Mouse (Mus musculus): ENCODE measurements around the gene 6430548M08Rik. TPM values are rescaled to one million over a fixed set of nuclear protein-coding genes. Genes with fewer than 3 reads are reported as not detected.

The 6430548M08Rik gene
- polyA plus RNA-seq, 1 experiment from 2014 or later = 23.3 TPM

- Histone ChIP-seq H3K27me3 (peaks cover 31% of the 10 kb centered on the region), H3K27ac (no peak overlapping the region), H3K9ac (replicated peaks) (no peak overlapping the region), H3K36me3 (no peaks in the 10 kb centered on the region), H3K4me2 (replicated peaks) (no peak overlapping the region), H3K4me3 (replicated peaks) (no peak overlapping the region), H3K4me1 (replicated peaks) (peaks cover 33% of the 10 kb centered on the region), H3K9me3 (no peaks in the 10 kb centered on the region)
- no peak for ATAC-seq
- WGBS = 93% methylated on average over 1 of the region's 1 CpGs
Measured at GRCm38 (mm10) chr8:120173195-120173594, 59.2 kb downstream of the 6430548M08Rik start.

GRCm38 (mm10) chr8:120174606-120175005 lies 60.7 kb downstream of the 6430548M08Rik start:
- WGBS = 53% methylated on average over 18 of the region's 18 CpGs
- Histone ChIP-seq H3K27me3 (peaks cover 34% of the 10 kb centered on the region), H3K9me3 (no peaks in the 10 kb centered on the region), H3K4me3 (replicated peaks) (no peak overlapping the region), H3K9ac (replicated peaks) (no peak overlapping the region), H3K27ac (no peak overlapping the region), H3K4me2 (replicated peaks) (no peak overlapping the region), H3K4me1 (replicated peaks) (peaks cover 39% of the 10 kb centered on the region), H3K36me3 (no peaks in the 10 kb centered on the region)
- ATAC-seq = no peak

- no peaks in the 10 kb centered on the region for H3K36me3 ChIP-seq
- H3K4me2 ChIP-seq (replicated peaks) = peak overlapping the region; percentile 55
- 6% methylated on average over 4 of the region's 4 CpGs for WGBS
- peak; percentile 24 for ATAC-seq
- H3K27me3 ChIP-seq = peaks cover 30% of the 10 kb centered on the region
- H3K27ac ChIP-seq = peak overlapping the region; percentile 93
- no peak overlapping the region for H3K4me3 ChIP-seq (replicated peaks)
- no peaks in the 10 kb centered on the region for H3K9me3 ChIP-seq
- H3K9ac ChIP-seq (replicated peaks) = peak overlapping the region; percentile 44; the same call in 1 of the 2 replicates
- H3K4me1 ChIP-seq (replicated peaks) = peaks cover 46% of the 10 kb centered on the region
Measured at GRCm38 (mm10) chr8:120176605-120177004, 62.7 kb downstream of the 6430548M08Rik start.

DNA sequence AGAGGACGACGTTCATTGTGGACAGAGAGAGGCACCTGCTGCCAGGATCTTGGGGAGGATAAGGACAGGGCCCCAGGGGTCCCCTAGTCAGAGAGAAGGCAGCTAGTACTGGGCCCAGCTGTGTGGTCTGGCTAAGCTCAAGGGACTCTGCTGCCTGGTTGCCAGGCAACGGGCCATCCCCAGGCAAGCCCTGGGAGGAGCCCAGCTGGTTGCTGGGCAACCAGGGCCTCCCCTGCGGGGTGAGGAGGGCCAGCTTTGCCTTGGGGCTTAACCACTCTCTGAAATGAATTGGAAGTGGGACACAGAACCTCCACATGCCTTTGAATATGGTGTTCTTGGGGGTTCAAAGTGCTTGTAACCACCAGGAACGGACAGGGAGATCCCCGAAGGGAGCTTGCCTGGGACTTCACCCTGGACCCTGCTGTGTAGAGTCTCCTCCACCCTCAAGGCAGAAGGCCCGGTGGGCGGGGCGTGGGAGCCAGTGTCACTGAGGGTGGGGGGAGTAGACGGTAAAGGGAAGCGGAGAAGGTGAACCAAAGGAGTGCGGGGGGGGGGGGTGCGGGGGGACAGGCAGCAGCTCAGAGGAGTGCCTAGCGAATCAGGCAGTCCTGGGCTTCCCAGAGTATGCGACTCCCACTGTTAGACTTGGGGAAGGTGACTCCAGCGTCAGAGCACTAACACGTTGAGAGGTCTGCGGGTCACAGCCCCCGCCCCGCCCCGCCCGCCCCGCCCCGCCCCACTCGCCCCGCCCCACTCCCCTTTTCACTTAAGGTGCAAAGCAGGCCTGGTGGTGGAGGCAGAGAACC lies 63.6 kb downstream of the 6430548M08Rik start, which contains the start of gene Fam92b:
Fam92b (minus strand) TSS at position 149 of the 806 bp plus-strand sequence.
- peak within 1 kb of the TSS; percentile 17; the same call in 1 of the 2 replicates for H3K4me3 ChIP-seq (replicated peaks)

GRCm38 (mm10) chr8:120178124-120178514 lies 64.2 kb downstream of the 6430548M08Rik start:
- H3K27me3 ChIP-seq = peaks cover 30% of the 10 kb centered on the region
- H3K36me3 ChIP-seq = no peaks in the 10 kb centered on the region
- no peak for ATAC-seq
- peaks cover 46% of the 10 kb centered on the region for H3K4me1 ChIP-seq (replicated peaks)
- H3K4me2 ChIP-seq (replicated peaks) = peak overlapping the region; percentile 55
- WGBS = 5% methylated on average over 10 of the region's 10 CpGs
- peak overlapping the region; percentile 93 for H3K27ac ChIP-seq
- H3K9me3 ChIP-seq = no peaks in the 10 kb centered on the region
- H3K4me3 ChIP-seq (replicated peaks) = no peak overlapping the region
- peak overlapping the region; percentile 58 for H3K9ac ChIP-seq (replicated peaks)

More for the DNA sequence above, 63.6 kb downstream of the 6430548M08Rik start, which contains the start of gene Fam92b:
- Histone ChIP-seq H3K9me3 (no peaks in the 10 kb centered on the region), H3K27ac (peak within 1 kb of the TSS; percentile 93), H3K36me3 (no peaks in the 10 kb centered on the region), H3K9ac (replicated peaks) (peak within 1 kb of the TSS; percentile 58), H3K4me2 (replicated peaks) (peak within 1 kb of the TSS; percentile 55), H3K4me1 (replicated peaks) (peaks cover 46% of the 10 kb centered on the region), H3K27me3 (peaks cover 33% of the 10 kb centered on the region)
- WGBS = 0% methylated on average over 22 of the region's 26 CpGs
- peak; percentile 88 for ATAC-seq

DNA sequence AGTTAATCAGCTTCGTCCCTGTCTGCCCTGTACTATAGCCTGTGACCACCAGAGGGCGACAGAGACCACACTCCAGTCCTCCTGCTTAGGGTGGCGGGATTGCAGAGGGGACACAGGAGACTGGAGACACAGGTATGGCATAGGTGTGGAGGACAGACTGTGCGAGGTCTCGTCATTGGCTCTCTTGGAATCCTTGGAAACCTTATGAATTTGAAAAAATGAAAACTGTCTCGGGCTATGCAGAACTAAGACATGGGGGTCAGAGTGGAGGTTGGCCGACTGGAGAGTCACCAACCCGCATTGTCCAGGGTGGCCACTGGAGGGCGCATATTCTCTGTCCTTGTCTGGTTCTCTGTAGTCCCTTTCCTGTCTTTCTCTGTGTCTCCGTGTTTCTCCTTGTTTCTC lies 65.1 kb downstream of the 6430548M08Rik start:
- WGBS = 1% methylated on average over 10 of the region's 10 CpGs
- H3K4me1 ChIP-seq (replicated peaks) = peaks cover 46% of the 10 kb centered on the region

GRCm38 (mm10) chr8:120180445-120180970 lies 66.6 kb downstream of the 6430548M08Rik start:
- WGBS = 41% methylated on average over 7 of the region's 7 CpGs
- ATAC-seq = no peak
- Histone ChIP-seq H3K27ac (no peak overlapping the region), H3K9me3 (no peaks in the 10 kb centered on the region), H3K36me3 (no peaks in the 10 kb centered on the region), H3K4me3 (replicated peaks) (no peak overlapping the region), H3K4me2 (replicated peaks) (no peak overlapping the region), H3K27me3 (peaks cover 12% of the 10 kb centered on the region; the same call in 1 of the 2 replicates), H3K4me1 (replicated peaks) (peaks cover 57% of the 10 kb centered on the region), H3K9ac (replicated peaks) (no peak overlapping the region)

More for the DNA sequence above, 65.1 kb downstream of the 6430548M08Rik start:
- peak overlapping the region; percentile 40 for H3K27ac ChIP-seq
- H3K9ac ChIP-seq (replicated peaks) = no peak overlapping the region
- H3K36me3 ChIP-seq = no peaks in the 10 kb centered on the region
- H3K4me3 ChIP-seq (replicated peaks) = no peak overlapping the region
- H3K4me2 ChIP-seq (replicated peaks) = peak overlapping the region; percentile 31; the same call in 1 of the 2 replicates
- peak; percentile 59 for ATAC-seq
- H3K27me3 ChIP-seq = peaks cover 26% of the 10 kb centered on the region
- no peaks in the 10 kb centered on the region for H3K9me3 ChIP-seq

DNA sequence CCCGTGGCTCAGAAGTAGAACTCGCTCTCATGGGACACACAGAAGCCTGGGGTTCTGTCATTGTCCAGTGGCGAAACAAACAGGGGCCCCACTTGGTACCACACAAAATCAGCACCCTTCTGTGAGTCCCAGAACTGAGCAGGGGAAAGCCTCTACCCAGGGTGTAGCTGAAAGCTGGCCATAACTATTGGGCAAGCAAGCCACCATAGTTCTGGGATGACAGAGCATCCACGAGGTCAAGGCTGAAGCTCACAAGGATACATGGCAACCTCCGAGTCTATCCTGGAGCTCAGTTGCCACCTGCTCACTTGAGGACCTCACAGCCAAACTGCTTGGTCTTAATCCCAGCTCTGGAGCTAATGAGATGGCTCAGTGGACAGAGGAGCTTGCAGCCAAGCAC lies 67.3 kb downstream of the 6430548M08Rik start:
- peaks cover 7% of the 10 kb centered on the region; the same call in 1 of the 2 replicates for H3K27me3 ChIP-seq
- no peak for ATAC-seq
- no peaks in the 10 kb centered on the region for H3K9me3 ChIP-seq
- 91% methylated on average over 5 of the region's 5 CpGs for WGBS
- no peaks in the 10 kb centered on the region for H3K36me3 ChIP-seq
- H3K27ac ChIP-seq = no peak overlapping the region
- peaks cover 60% of the 10 kb centered on the region for H3K4me1 ChIP-seq (replicated peaks)
- no peak overlapping the region for H3K4me3 ChIP-seq (replicated peaks)
- no peak overlapping the region for H3K4me2 ChIP-seq (replicated peaks)
- no peak overlapping the region for H3K9ac ChIP-seq (replicated peaks)

GRCm38 (mm10) chr8:120181861-120182414 lies 68.0 kb downstream of the 6430548M08Rik start:
- Histone ChIP-seq H3K9me3 (no peaks in the 10 kb centered on the region), H3K36me3 (no peaks in the 10 kb centered on the region), H3K4me1 (replicated peaks) (peaks cover 60% of the 10 kb centered on the region), H3K4me2 (replicated peaks) (no peak overlapping the region), H3K9ac (replicated peaks) (no peak overlapping the region), H3K27ac (no peak overlapping the region), H3K27me3 (peaks cover 7% of the 10 kb centered on the region; the same call in 1 of the 2 replicates), H3K4me3 (replicated peaks) (no peak overlapping the region)
- WGBS = 74% methylated on average over 4 of the region's 4 CpGs
- ATAC-seq = no peak

GRCm38 (mm10) chr8:120184366-120184765 lies 70.4 kb downstream of the 6430548M08Rik start:
- H3K4me2 ChIP-seq (replicated peaks) = no peak overlapping the region
- ATAC-seq = no peak
- no peak overlapping the region for H3K4me3 ChIP-seq (replicated peaks)
- no peaks in the 10 kb centered on the region for H3K36me3 ChIP-seq
- H3K9ac ChIP-seq (replicated peaks) = no peak overlapping the region
- H3K4me1 ChIP-seq (replicated peaks) = peaks cover 41% of the 10 kb centered on the region
- H3K27me3 ChIP-seq = peaks cover 3% of the 10 kb centered on the region; the same call in 1 of the 2 replicates
- H3K27ac ChIP-seq = peak overlapping the region; percentile 79; the same call in 1 of the 2 replicates
- 39% methylated on average over 9 of the region's 9 CpGs for WGBS
- no peaks in the 10 kb centered on the region for H3K9me3 ChIP-seq

DNA sequence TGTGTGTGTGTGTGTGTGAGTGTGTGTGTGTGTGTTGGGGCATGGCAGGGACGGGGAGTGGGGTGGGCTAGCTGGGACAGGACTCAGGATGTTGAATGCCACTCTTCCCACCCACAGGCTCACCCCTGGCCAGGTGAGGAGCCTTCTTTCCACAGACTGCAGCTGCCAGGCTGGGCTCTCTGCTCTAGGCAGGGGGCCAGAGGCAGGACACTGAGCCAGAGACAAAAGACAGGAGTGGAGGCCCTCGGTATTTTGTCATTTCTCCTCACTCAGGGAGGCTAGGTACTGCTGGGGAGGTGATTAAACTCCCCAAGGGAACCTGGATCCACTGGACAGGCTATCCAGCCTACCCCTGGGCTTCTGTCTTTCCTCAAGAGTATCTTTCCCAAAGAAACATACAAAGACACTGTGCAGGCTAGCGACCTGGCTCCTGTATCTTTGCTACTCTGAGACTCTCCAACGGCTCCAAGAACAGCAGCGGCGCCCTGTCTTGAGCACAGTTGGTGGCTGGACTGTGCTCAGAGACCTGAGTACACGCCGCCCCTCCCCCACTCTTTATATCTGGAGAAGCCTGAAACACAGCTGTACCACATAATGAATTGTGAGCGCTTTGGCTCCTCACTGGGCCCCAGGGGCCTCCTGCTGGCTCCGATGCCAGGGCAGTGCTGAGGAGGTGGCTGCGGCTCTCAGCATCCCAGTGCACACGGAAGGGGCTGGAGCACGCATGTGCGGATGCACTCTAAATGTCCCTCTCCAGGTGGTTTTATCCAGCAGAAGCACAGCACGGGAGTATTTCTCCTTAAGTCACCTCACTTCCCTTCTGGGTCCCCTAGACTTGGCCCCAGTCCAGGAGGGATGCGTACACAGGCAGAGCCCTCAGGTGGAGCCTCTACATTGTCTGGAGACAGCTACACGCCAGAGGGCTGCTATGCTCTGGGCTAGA lies 71.2 kb downstream of the 6430548M08Rik start:
- WGBS = 25% methylated on average over 17 of the region's 17 CpGs
- Histone ChIP-seq H3K4me1 (replicated peaks) (peaks cover 39% of the 10 kb centered on the region), H3K9me3 (no peaks in the 10 kb centered on the region), H3K36me3 (no peaks in the 10 kb centered on the region), H3K4me3 (replicated peaks) (no peak overlapping the region), H3K4me2 (replicated peaks) (peak overlapping the region; percentile 30), H3K27me3 (peaks cover 3% of the 10 kb centered on the region; the same call in 1 of the 2 replicates), H3K27ac (peak overlapping the region; percentile 79), H3K9ac (replicated peaks) (peak overlapping the region; percentile 32; the same call in 1 of the 2 replicates)
- peak; percentile 71 for ATAC-seq
